19 mouse cellular contexts compared by ENCODE assay signal in the genomic region with DNA sequence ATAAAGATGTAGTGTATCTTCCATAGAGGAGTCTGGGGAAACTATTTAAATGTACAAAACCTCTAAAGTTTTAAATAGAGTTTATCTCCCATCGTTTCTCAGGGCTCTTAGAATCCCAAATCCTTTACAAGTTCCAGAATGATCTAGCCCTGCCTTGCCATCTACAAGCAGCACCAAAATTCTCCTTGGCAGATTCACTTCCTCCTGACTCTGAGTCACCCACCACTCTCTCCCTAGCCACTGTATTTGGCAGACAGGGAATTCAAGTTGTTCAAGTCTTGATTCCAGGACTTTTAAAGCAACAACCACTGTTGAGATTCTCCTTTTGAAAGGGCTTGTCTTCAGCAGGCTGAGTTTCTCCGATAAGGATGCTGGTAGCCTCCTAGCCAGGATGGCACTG.
DNase-seq lines count a peak whose midpoint lies in the region; TF ChIP-seq lines count a peak whose summit lies in the region.
"Had no signal": no experiment of that assay in that cellular context is flagged by ENCODE, and none has a peak within 500 bp of the region (broad histone marks: within the 10 kb centered on the region; RNA-seq: fewer than 3 reads in every experiment).

No protein-coding gene starts in this region.

- no peak overlapping the region for H3K27ac ChIP-seq in heart, embryonic 10.5 days
- no peak overlapping the region for H3K27ac ChIP-seq in limb, embryonic 10.5 days
- H3K27ac ChIP-seq: embryonic facial prominence, embryonic 12.5 days; forebrain, embryonic 12.5 days; gastrocnemius, adult 2 months; intestine, embryonic 15.5 days had no signal

- H3K79me2 ChIP-seq in myocyte (ENCODE audit: control insufficient read depth, insufficient read depth) = no peaks in the 10 kb centered on the region

- TF ChIP-seq POLR2A in myocyte (IDR thresholded peaks at IDR 0.05; ENCODE audit: insufficient read length, low read depth) = no peak

- H3K4me2 ChIP-seq in myocyte (ENCODE audit: low read depth) = peak overlapping the region; percentile 29
- H3K4me2 ChIP-seq: embryonic facial prominence, embryonic 12.5 days; forebrain, embryonic 12.5 days; intestine, embryonic 15.5 days had no signal

- no peaks in the 10 kb centered on the region for H3K9me3 ChIP-seq in heart, embryonic 10.5 days
- no peaks in the 10 kb centered on the region for H3K9me3 ChIP-seq in limb, embryonic 10.5 days (replicated peaks)
- H3K9me3 ChIP-seq: embryonic facial prominence, embryonic 12.5 days; forebrain, embryonic 12.5 days; intestine, embryonic 15.5 days had no signal

- WGBS in heart, embryonic 10.5 days = 75% methylated on average over 2 of the region's 2 CpGs
- WGBS in limb, embryonic 10.5 days = 89% methylated on average over 2 of the region's 2 CpGs

- no peaks in the 10 kb centered on the region for H3K27me3 ChIP-seq in heart, embryonic 10.5 days (ENCODE audit: insufficient read depth, poor library complexity, severe bottlenecking)
- H3K27me3 ChIP-seq in myocyte (ENCODE audit: control insufficient read depth, insufficient read depth, insufficient read length) = no peaks in the 10 kb centered on the region
- no peaks in the 10 kb centered on the region for H3K27me3 ChIP-seq in limb, embryonic 10.5 days (ENCODE audit: low read depth, poor library complexity, severe bottlenecking)
- H3K27me3 ChIP-seq: embryonic facial prominence, embryonic 12.5 days; forebrain, embryonic 12.5 days; intestine, embryonic 15.5 days; Patski had no signal

- H3ac ChIP-seq in myocyte (ENCODE audit: control insufficient read depth, insufficient read length) = no peak overlapping the region

- no peak overlapping the region for H3K4me3 ChIP-seq in heart, embryonic 10.5 days
- no peak overlapping the region for H3K4me3 ChIP-seq in myocyte
- no peak overlapping the region for H3K4me3 ChIP-seq in limb, embryonic 10.5 days
- H3K4me3 ChIP-seq: embryonic facial prominence, embryonic 12.5 days; forebrain, embryonic 12.5 days; gastrocnemius, adult 2 months; intestine, embryonic 15.5 days had no signal

- H3K4me1 ChIP-seq in heart, embryonic 10.5 days = no peaks in the 10 kb centered on the region
- no peaks in the 10 kb centered on the region for H3K4me1 ChIP-seq in limb, embryonic 10.5 days
- H3K4me1 ChIP-seq: embryonic facial prominence, embryonic 12.5 days; intestine, embryonic 15.5 days had no signal

- DNase-seq in heart, adult 11 months = peak; percentile 52
- no peak for DNase-seq in heart, embryonic 10.5 days (ENCODE audit: low spot score)
- peak; percentile 31 for DNase-seq in 3134 (ENCODE audit: extremely low read depth, insufficient read length, low spot score)
- DNase-seq in Muller cell, postnatal 12 days (ENCODE audit: inconsistent ontology term) = peak; percentile 59
- DNase-seq in cerebellum, adult 9-11 months = no peak
- no peak for DNase-seq in limb, embryonic 10.5 days (ENCODE audit: low spot score)
- DNase-seq in cerebellum, postnatal 25 days = no peak
- DNase-seq: adrenal gland, postnatal 14 days; cerebellum, adult 18-20 months; cerebellum, postnatal 14 days; gastrocnemius, adult 2 months; gastrocnemius, postnatal 25 days; heart, postnatal 10 days; heart, postnatal 4 days had no signal

- no peaks in the 10 kb centered on the region for H3K36me3 ChIP-seq in heart, embryonic 10.5 days
- no peaks in the 10 kb centered on the region for H3K36me3 ChIP-seq in myocyte (ENCODE audit: control insufficient read depth, insufficient read depth)
- H3K36me3 ChIP-seq in limb, embryonic 10.5 days = no peaks in the 10 kb centered on the region
- H3K36me3 ChIP-seq: embryonic facial prominence, embryonic 12.5 days; forebrain, embryonic 12.5 days; intestine, embryonic 15.5 days had no signal

TF ChIP-seq in myocyte, 11 proteins besides CTCF, POLR2A, EP300 and RAD21:
- TF ChIP-seq POLR2AphosphoS2 (IDR thresholded peaks at IDR 0.05; ENCODE audit: insufficient read length, low read depth) (no peak), E2F4 (IDR thresholded peaks at IDR 0.05; ENCODE audit: insufficient read depth) (no peak), SRF (IDR thresholded peaks at IDR 0.05; ENCODE audit: control insufficient read depth, insufficient read length, low read depth) (no peak), CEBPB (IDR thresholded peaks at IDR 0.05; ENCODE audit: insufficient read depth, poor library complexity, severe bottlenecking) (no peak), MYOD1 (IDR thresholded peaks at IDR 0.05; ENCODE audit: control insufficient read depth in 1 of 3, insufficient read length in 2 of 3, low read depth in 2 of 3) (no peak), TCF3 (IDR thresholded peaks at IDR 0.05; ENCODE audit: insufficient read length, low read depth) (no peak), TCF12 (IDR thresholded peaks at IDR 0.05; ENCODE audit: insufficient read depth, poor library complexity, severe bottlenecking) (no peak), REST (IDR thresholded peaks at IDR 0.05; ENCODE audit: insufficient read depth, insufficient read length) (no peak), MYOG (IDR thresholded peaks at IDR 0.05; ENCODE audit: control insufficient read depth in 1 of 3, insufficient read depth in 1 of 3, insufficient read length in 2 of 3, low read depth in 2 of 3) (no peak), USF1 (IDR thresholded peaks at IDR 0.05; ENCODE audit: low read depth) (no peak), MAX (IDR thresholded peaks at IDR 0.05; ENCODE audit: low read depth) (no peak)

Comparison
In these comparisons a context has a peak if more than half of its experiments do, and no peak if none do; other contexts are left out.
1. DNase-seq: peak in heart, adult 11 months (single experiment), 3134 (single experiment) and Muller cell, postnatal 12 days (single experiment); none in heart, embryonic 10.5 days (single experiment), cerebellum, adult 9-11 months (single experiment), limb, embryonic 10.5 days (single experiment) and cerebellum, postnatal 25 days (0 of 2).